Mouse (Mus musculus): ENCODE measurements around the gene Gm21961. TPM values are rescaled to one million over a fixed set of nuclear protein-coding genes. Genes with fewer than 3 reads are reported as not detected.
"Not testable (repeated sequence)": the region's sequence is repeated elsewhere in the genome, so short reads cannot be mapped to it uniquely, and the experiment has no call there.

The Gm21961 gene
- total RNA-seq (2017): not detected in 2 replicates

GRCm38 (mm10) chr15:65014804-65015203, at the start of gene Gm21961:
Gm21961 (minus strand) TSS chr15:65014904.
- no peak for ATAC-seq (ENCODE audit: extremely low read depth, insufficient number of reproducible peaks, low FRiP score, poor library complexity, severe bottlenecking)

DNA sequence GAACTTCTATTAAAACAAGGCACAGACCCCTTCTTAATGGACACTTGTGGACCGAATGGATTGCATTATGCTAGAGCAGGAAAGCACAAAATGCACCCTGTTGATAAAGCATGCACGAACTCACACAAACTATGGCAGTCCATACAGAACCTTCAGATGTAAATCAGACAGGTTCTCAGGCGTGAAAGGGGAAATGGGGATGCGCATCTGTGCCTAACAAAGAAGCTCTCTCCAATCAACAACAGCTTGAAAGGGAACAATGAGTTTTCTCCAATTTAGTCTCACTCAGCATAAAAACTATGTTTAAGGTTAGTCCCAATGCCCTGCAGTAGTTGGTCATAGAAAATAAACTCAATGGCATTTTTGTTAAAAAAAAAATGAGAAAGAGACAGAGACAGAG, 27.3 kb upstream of the Gm21961 start:
- ATAC-seq (ENCODE audit: extremely low read depth, insufficient number of reproducible peaks, low FRiP score, poor library complexity, severe bottlenecking): no peak

GRCm38 (mm10) chr15:65039216-65039615, 24.5 kb upstream of the Gm21961 start:
- not testable (repeated sequence) for ATAC-seq (ENCODE audit: extremely low read depth, insufficient number of reproducible peaks, low FRiP score, poor library complexity, severe bottlenecking)

GRCm38 (mm10) chr15:65017971-65018370, 3.3 kb upstream of the Gm21961 start:
- ATAC-seq (ENCODE audit: extremely low read depth, insufficient number of reproducible peaks, low FRiP score, poor library complexity, severe bottlenecking): no peak

- no peak for ATAC-seq (ENCODE audit: extremely low read depth, insufficient number of reproducible peaks, low FRiP score, poor library complexity, severe bottlenecking)
Measured at GRCm38 (mm10) chr15:65006177-65006576, 8.5 kb downstream of the Gm21961 start.

GRCm38 (mm10) chr15:64994498-64994897, 20.2 kb downstream of the Gm21961 start:
- no peak for ATAC-seq (ENCODE audit: extremely low read depth, insufficient number of reproducible peaks, low FRiP score, poor library complexity, severe bottlenecking)

GRCm38 (mm10) chr15:64979976-64980375, 34.7 kb downstream of the Gm21961 start:
- ATAC-seq (ENCODE audit: extremely low read depth, insufficient number of reproducible peaks, low FRiP score, poor library complexity, severe bottlenecking): no peak

DNA sequence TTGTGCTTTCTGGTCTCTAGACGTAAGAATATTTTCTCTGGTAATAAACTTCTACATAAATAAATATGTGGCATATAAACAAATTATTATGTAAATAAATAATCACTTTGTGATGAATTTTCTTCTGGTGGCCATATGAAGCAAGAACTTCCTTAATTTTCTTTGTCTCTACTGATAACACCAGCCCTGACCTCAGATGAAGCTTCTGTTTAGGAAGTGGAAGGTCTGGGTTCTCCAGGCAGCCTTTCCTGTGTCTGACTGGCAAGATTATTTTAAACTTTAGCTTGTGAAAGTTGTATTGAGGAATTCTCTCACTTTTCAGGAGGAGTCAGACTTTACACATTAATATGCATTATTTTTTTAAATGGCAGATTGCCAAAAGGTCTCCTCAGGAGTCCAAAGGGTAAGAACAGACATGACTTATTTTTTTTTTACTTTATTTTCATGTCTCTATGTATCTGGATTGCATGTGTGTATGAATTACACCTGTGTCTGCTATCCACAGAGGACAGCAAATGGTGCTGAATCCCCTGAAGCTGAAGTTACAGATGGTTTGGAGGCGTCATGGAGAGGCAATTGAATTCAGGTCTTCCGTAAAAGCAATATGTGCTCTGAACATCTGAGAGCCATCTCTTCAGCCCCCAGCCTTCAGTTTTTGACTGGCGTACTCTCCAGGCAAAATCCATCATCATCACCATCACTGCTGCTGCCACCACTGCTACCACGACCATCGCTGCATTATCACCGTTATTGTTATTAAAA, 38.5 kb downstream of the Gm21961 start:
- ATAC-seq (ENCODE audit: extremely low read depth, insufficient number of reproducible peaks, low FRiP score, poor library complexity, severe bottlenecking): no peak

Other genes starting within 250 kb of the Gm21961 start
- gene Gm21798, start 197.2 kb downstream of the Gm21961 start, total RNA-seq (2017): not detected in 2 replicates

Data from neutrophil, adult 5-6 weeks (primary cell).